Mouse (Mus musculus) bone marrow, adult 2 months (tissue): ENCODE results near the gene Ugt1a6b. TPM values are rescaled to one million over a fixed set of nuclear protein-coding genes. Genes with fewer than 3 reads are reported as not detected.
"Not testable (repeated sequence)": the region's sequence is repeated elsewhere in the genome, so short reads cannot be mapped to it uniquely, and the experiment has no call there.

ENCODE experiments used
- H3K27ac ChIP-seq: fragments of 200-500 bp; 2 replicates; pipeline ENCODE4 v1.5.1; 2012; ENCODE audit warnings: low read depth, mild to moderate bottlenecking, control low read depth, inconsistent platforms, low read length; ENCODE audit not compliant: control insufficient read depth, poor library complexity, insufficient read depth
- H3K4me1 ChIP-seq: fragments of 200-500 bp; 2 replicates; pipeline ENCODE4 v1.6.1; 2011; ENCODE audit warnings: low read length; ENCODE audit not compliant: control insufficient read depth, insufficient read depth
- H3K4me3 ChIP-seq: fragments of 200-500 bp; replicated peaks from 2 replicates; pipeline ENCODE3; 2011; ENCODE audit warnings: mild to moderate bottlenecking, low read depth, low read length, control low read depth; ENCODE audit not compliant: control insufficient read depth
- CTCF ChIP-seq: fragments of 200-500 bp; IDR thresholded peaks from 2 replicates; pipeline ENCODE4 v1.5.1; 2011; ENCODE audit warnings: low read length, control low read depth; ENCODE audit not compliant: control insufficient read depth, insufficient read depth
- POLR2A ChIP-seq: fragments of 200-500 bp; IDR thresholded peaks from 2 replicates; pipeline ENCODE4 v1.6.1; 2011; ENCODE audit warnings: low read depth, mild to moderate bottlenecking, control low read depth, low read length, borderline replicate concordance; ENCODE audit not compliant: control insufficient read depth
- WGBS: fragments of 180-500 bp; shearing (Covaris S2); methylation state at CpG from one replicate; pipeline ENCODE4 v1.1.7; 2018; 5-methylcytosine and 5-hydroxymethylcytosine counted together
- polyA plus RNA-seq: library from polyadenylated mRNA; stranded (reverse); fragments of >200 nt; gene quantifications from 2 replicates; pipeline ENCODE4 v1.2.4, GENCODE M21; 2011; ENCODE audit warnings: low replicate concordance; ENCODE audit not compliant: missing spikeins, insufficient read depth, insufficient read length

Gene Ugt1a6b
- polyA plus RNA-seq, 1 experiment: 6.5 TPM

DNA sequence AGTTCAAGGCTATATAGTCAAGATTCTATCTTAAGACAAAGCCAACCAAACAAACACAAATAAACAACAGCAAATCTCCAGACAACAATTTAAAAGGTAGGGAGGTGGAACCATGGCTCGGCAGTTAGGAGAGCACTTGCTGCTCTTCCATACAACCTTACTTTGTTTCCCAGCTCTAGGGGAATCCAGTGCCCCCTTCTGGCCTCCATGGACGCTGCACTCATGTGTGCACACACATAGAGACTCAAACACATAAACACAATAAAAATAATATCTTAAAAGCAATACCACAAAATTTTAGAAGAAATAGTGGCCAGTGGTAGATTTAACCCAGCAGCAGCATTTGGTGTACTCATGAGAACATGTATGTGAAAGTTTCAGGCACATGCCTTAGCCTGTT is 114.1 kb downstream of the Ugt1a6b start:
- Histone ChIP-seq H3K27ac (no peak overlapping the region), H3K4me3 (no peak overlapping the region), H3K4me1 (no peaks in the 10 kb centered on the region)
- TF ChIP-seq POLR2A (no peak), CTCF (no peak)
- WGBS: 55% methylated on average over 2 of the region's 2 CpGs

DNA sequence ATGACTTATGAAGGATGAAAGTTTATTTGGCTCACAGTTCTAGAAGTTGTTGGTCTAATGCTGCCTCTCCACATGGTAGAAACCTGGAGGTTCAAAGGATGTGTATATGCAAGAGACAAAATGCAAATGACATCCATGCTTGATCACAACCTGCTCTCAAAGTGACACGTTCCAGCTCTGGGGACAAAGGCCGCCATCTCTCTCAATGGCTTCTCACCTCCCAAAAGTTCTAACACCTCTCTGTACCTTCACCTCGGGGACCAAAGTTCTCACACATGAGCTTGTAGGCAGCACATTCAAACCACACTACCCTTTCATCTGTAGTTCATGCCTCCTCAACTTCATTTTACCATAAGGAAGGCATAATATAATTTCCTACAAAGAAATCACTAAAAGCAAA is 114.5 kb downstream of the Ugt1a6b start:
- TF ChIP-seq CTCF (no peak), POLR2A (no peak)
- no peak overlapping the region for H3K27ac ChIP-seq
- 36% methylated on average over 3 of the region's 3 CpGs for WGBS
- H3K4me3 ChIP-seq: no peak overlapping the region
- no peaks in the 10 kb centered on the region for H3K4me1 ChIP-seq

DNA sequence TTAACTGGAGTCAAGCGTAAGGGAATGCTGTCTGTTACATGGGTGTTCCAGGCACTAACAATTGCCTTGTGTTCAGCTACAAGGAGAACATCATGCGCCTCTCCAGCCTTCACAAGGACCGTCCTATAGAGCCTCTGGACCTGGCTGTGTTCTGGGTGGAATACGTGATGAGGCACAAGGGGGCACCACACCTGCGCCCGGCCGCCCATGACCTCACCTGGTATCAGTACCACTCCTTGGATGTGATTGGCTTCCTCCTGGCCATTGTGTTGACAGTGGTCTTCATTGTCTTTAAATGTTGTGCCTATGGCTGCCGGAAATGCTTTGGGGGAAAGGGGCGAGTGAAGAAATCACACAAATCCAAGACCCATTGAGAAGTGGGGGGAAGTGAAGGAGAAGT is 115.0 kb downstream of the Ugt1a6b start:
- Histone ChIP-seq H3K27ac (no peak overlapping the region), H3K4me1 (no peaks in the 10 kb centered on the region), H3K4me3 (no peak overlapping the region)
- no peak for TF ChIP-seq CTCF
- TF ChIP-seq POLR2A: no peak
- WGBS: 70% methylated on average over 9 of the region's 9 CpGs

DNA sequence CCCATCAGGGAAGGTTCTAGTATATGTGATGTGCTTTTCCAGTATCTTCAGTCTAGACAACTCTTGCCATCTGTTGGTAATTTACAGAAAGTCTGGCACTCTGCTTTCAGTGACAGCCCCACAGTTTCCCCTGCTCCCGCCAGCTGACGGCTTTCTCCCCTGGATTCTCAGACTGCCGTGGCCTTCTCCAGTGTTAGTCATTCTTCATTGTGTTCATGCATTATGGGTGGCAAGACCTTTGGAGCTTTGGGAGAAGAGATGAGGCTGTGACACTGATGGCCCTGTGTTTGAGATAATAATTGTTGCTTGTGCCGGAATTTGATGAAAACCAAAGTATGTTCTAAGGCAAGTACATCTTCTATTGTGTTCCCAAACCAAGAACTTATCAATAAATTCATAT is 115.5 kb downstream of the Ugt1a6b start:
- WGBS: 51% methylated on average over 4 of the region's 4 CpGs
- no peak for TF ChIP-seq POLR2A
- TF ChIP-seq CTCF: no peak
- no peak overlapping the region for H3K27ac ChIP-seq
- H3K4me3 ChIP-seq: no peak overlapping the region
- no peaks in the 10 kb centered on the region for H3K4me1 ChIP-seq

DNA sequence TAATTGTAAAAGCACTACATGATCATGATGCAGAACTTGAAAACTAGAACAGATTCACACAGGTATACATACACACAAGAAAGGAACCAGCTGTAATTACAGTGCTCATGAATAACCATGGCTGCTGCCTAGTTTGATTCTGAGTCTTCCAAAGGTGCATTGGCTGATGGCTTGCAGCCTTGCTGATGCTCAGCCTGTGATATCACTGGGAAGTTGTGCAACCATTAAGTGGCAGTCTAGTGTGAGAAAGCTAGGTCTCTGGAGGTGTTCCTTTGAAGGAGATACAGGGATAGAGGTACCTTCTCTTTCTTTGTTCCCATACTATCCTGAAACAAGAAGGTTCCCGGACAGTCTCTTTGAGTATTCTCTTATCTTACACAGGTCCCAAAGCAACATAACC is 116.0 kb downstream of the Ugt1a6b start:
- Histone ChIP-seq H3K4me1 (no peaks in the 10 kb centered on the region), H3K4me3 (no peak overlapping the region), H3K27ac (no peak overlapping the region)
- WGBS: 22% methylated on average over 1 of the region's 1 CpGs
- TF ChIP-seq CTCF (no peak), POLR2A (no peak)

DNA sequence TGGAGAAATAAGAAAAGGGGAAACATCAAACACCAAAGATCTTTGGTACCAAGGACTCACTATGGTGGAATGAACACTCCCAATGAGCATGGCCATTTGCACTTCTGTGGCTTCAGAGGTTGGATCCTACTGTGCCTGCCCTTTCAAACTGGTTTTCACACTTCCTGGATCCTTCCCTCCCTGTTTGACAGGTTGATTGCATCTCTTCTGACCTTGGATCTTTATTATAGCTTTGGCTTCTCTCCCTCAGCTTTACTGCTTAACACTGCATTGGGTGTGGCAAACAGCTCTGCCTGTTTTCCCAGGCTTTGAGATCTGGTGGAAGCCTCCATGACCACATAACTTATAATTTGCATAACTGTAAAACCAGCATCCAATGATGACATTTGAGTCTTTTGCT is 117.3 kb downstream of the Ugt1a6b start:
- no peak overlapping the region for H3K27ac ChIP-seq
- no peaks in the 10 kb centered on the region for H3K4me1 ChIP-seq
- no peak overlapping the region for H3K4me3 ChIP-seq
- TF ChIP-seq POLR2A (no peak), CTCF (no peak)

DNA sequence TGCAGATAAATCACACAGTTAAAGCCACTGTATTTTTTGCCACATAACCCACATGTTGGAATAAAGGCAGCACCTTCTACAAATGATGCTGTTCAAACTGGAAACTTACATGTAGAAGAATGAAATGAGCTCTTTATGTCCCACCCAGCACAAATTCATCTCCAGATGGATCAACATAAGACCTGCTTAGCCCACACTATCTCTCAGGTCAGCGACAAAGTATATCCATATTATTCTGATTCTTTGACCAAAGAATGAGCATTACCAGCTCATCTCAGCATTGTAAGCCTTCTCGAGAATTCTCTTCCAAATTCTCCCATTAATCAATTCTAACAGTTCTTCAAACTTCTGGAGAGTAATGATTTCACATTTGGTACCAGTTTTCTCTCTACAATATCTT is 119.2 kb downstream of the Ugt1a6b start:
- TF ChIP-seq CTCF (no peak), POLR2A (no peak)
- no peaks in the 10 kb centered on the region; the same call in 1 of the 2 replicates for H3K4me1 ChIP-seq
- WGBS: 47% methylated on average over 2 of the region's 2 CpGs

DNA sequence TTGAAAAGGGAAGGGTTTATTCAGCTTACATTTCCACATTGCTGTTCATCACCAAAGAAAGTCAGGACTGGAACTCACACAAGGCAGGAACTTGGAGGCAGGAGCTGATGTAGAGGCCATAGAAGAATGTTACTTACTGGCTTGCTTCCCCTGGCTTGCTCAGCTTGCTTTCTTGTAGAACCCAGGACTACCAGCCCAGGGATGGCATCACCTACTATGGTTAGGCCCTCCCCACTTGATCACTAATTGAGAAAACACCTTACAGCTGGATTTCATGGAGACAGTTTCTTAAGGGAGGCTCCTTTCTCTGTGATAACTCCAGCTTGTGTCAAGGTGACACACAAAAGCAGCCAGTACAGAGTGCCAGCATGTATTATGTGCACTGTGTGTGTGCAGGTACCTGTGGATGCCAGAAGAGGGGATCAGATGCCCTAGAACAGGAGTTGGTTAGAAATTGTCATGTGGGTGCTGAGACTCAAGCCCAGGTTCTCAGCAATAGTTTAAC is 120.0 kb downstream of the Ugt1a6b start:
- not testable (repeated sequence) for H3K4me3 ChIP-seq, H3K4me1 ChIP-seq, H3K27ac ChIP-seq

More for the DNA sequence above, 119.2 kb downstream of the Ugt1a6b start:
- Histone ChIP-seq H3K4me3 (no peak overlapping the region), H3K27ac (no peak overlapping the region)

DNA sequence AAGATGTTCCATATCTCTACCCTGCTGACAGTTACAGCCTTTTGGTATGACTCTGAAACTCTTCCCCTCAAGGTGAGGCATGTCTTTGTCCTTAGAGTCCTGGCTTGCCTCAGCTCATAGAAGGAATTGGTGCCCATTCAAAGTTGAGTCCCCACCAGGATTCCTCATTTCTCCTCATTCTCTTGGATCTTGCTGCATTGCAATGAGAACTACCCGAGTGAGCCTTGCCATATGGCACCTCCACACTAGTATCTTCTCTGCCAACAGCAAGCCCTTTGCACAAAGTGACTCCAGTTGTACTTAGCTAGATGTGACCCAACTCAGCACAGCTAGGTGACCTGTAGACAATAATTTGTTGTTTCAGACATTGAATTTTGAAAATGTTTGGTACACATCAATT is 120.5 kb downstream of the Ugt1a6b start:
- WGBS: 44% methylated on average over 1 of the region's 1 CpGs
- H3K27ac ChIP-seq: no peak overlapping the region
- H3K4me1 ChIP-seq: no peaks in the 10 kb centered on the region; the same call in 1 of the 2 replicates
- TF ChIP-seq POLR2A (no peak), CTCF (no peak)
- H3K4me3 ChIP-seq: no peak overlapping the region
